Mouse (Mus musculus) kidney, adult 11 months (tissue): ENCODE results near the gene Dis3l2.
A peak's percentile ranks its signal among the peaks of the same experiment; 100 is the strongest.

Source experiments
- DNase-seq: peaks from one replicate; pipeline ENCODE4 v3.0.0; 2022

The Dis3l2 gene

GRCm38 (mm10) chr1:86703300-86703964 lies at the start of gene Dis3l2:
TSS of gene Dis3l2 (plus strand) at chr1:86703808.
- DNase-seq: peak; percentile 84

- peak; percentile 17 for DNase-seq
These were observed 46.5 kb upstream of the Dis3l2 start for GRCm38 (mm10) chr1:86657071-86657470.

GRCm38 (mm10) chr1:86665091-86665490 lies 38.5 kb upstream of the Dis3l2 start:
- DNase-seq: no peak

- DNase-seq: peak; percentile 56
These were observed 33.9 kb upstream of the Dis3l2 start for GRCm38 (mm10) chr1:86669552-86670273.

- peak; percentile 51 for DNase-seq
These were observed 33.1 kb upstream of the Dis3l2 start, which contains the start of gene Nppc for GRCm38 (mm10) chr1:86670279-86671038. TSS of gene Nppc (minus strand) at chr1:86670571.

- DNase-seq: no peak
These were observed 29.2 kb upstream of the Dis3l2 start for GRCm38 (mm10) chr1:86674385-86674784.

GRCm38 (mm10) chr1:86675126-86675525 lies 28.5 kb upstream of the Dis3l2 start:
- DNase-seq: no peak

GRCm38 (mm10) chr1:86677624-86678023 lies 26.0 kb upstream of the Dis3l2 start:
- no peak for DNase-seq

- no peak for DNase-seq
These were observed 24.9 kb upstream of the Dis3l2 start for GRCm38 (mm10) chr1:86678667-86679066.

GRCm38 (mm10) chr1:86687236-86687635 lies 16.4 kb upstream of the Dis3l2 start:
- DNase-seq: no peak

GRCm38 (mm10) chr1:86691027-86691426 lies 12.6 kb upstream of the Dis3l2 start:
- no peak for DNase-seq

GRCm38 (mm10) chr1:86696948-86697347 lies 6.7 kb upstream of the Dis3l2 start:
- DNase-seq: no peak

GRCm38 (mm10) chr1:86698721-86699120 lies 4.9 kb upstream of the Dis3l2 start:
- no peak for DNase-seq

- no peak for DNase-seq
These were observed 4.1 kb upstream of the Dis3l2 start for GRCm38 (mm10) chr1:86699346-86700136.

- DNase-seq: no peak
These were observed 3.2 kb upstream of the Dis3l2 start for GRCm38 (mm10) chr1:86700367-86700766.

- no peak for DNase-seq
These were observed 338 bp downstream of the Dis3l2 start for GRCm38 (mm10) chr1:86703965-86704326.

- DNase-seq: no peak
These were observed 1.9 kb downstream of the Dis3l2 start for GRCm38 (mm10) chr1:86705461-86705860.

- no peak for DNase-seq
These were observed 5.9 kb downstream of the Dis3l2 start for GRCm38 (mm10) chr1:86709546-86709945.

- DNase-seq: no peak
These were observed 8.4 kb downstream of the Dis3l2 start for GRCm38 (mm10) chr1:86712045-86712444.

- DNase-seq: peak; percentile 31
These were observed 9.4 kb downstream of the Dis3l2 start for GRCm38 (mm10) chr1:86713054-86713453.

GRCm38 (mm10) chr1:86718190-86718589 lies 14.6 kb downstream of the Dis3l2 start:
- no peak for DNase-seq

- no peak for DNase-seq
These were observed 15.8 kb downstream of the Dis3l2 start for GRCm38 (mm10) chr1:86719391-86719790.
